Mouse (Mus musculus) CD4-positive, CD25-positive, alpha-beta regulatory T cell, adult 2 months (primary cell): ENCODE results near the gene Ecel1.

ENCODE experiments used
- DNase-seq: peaks from one replicate; pipeline ENCODE4 v3.0.0-alpha.2; 2012; ENCODE audit warnings: low read depth, low spot score

The Ecel1 gene

DNA sequence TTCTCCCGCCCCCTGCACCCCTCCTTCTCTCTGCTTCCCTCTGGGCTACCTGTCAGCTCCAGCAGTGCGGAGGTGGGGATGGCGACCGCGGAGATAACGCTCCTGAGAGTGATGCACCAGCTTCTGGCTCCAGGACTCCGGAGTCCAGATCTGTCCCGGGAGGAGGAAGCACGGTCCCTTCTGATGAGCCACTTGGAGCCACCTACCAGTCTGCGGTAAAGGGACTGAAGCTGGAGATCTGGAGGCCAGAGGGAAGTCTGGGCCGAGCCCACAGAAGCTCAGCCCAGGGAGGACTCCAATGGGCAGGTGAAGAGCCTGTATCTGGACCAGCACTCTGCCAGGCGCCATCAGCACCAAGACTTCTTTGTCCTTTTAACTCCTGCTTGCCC lies at the start of gene Ecel1:
TSS of gene Ecel1 (minus strand) at position 323 of the 389 bp plus-strand sequence.
- DNase-seq, result no peak

DNA sequence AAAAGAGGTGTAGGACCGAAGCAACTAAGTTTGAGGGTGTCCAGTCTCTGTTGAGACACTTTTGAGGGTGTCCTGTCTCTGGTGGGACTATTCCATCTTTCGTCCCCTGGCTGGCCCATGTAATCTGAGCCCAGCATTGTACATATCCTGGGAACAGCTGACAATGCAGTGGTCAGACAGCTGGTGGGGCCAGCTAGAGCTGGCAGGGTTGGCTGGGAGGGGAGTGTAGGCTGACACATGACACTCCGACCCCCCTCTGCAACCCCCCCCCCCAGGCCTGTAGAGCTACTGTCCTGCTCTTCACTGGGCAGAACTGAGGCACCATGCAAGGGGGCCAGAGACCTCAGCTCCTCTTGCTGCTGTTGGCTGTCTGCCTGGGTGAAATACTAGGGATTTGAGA lies 49.2 kb upstream of the Ecel1 start:
- DNase-seq, result no peak

DNA sequence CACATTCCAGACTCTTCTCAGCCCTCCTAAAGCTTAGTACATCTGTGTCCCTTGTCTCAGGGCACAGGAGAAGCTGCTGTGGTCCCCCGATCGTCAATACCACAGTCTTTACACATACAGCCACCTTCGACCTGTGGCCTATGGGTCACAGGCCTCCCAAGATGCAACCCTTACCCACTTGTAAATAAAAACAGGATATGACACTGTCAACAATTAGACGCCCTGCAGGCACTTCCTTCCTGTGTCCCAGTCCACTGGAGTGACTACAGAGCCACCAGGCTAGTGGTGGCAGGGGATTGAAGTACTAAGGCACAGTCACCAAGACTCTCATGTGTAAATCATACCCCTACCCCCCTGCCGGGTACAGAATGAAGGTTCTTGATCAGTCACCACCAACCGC lies 48.7 kb upstream of the Ecel1 start:
- no peak for DNase-seq

DNA sequence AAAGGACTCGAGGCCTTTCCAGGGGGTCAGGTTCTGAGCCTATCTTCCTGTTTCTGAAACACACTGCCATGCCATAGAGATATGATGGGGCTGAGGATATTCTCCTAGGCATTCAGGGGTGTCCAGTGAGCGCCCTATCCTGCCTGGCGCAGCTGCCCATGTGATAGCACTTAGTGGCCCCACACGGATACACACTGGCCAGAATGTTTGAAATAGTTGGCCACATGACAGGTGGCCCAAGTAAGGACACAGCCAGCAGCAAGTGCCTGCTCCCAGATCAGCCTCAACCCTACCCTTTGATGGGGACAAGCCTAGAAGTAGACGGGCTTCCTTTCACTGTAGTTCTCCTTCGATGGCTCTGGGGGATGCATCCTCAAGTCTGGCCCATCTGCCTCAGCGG lies 48.1 kb upstream of the Ecel1 start, which contains the start of gene Chrng:
TSS of gene Chrng (plus strand) at position 193 of the 400 bp plus-strand sequence.
- no peak for DNase-seq

DNA sequence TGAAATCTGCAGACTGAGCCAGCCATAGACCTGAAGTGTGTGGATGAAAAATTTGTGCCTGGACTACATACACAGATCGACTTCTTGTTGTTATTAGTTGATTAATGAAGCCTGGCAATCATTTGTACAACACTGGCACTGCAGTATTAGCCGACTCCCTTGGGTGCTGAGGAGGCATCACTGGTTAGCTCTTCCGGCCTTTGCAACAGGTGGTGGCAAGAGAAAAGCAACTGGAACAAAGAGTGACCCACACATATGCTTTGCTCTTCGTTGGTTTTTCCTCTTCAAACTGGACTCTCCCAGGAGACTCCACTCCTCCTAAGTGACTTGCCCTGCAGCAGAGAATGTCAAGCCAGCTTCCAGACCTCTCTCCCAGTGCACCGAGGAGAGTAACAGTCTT lies 47.5 kb upstream of the Ecel1 start:
- no peak for DNase-seq

DNA sequence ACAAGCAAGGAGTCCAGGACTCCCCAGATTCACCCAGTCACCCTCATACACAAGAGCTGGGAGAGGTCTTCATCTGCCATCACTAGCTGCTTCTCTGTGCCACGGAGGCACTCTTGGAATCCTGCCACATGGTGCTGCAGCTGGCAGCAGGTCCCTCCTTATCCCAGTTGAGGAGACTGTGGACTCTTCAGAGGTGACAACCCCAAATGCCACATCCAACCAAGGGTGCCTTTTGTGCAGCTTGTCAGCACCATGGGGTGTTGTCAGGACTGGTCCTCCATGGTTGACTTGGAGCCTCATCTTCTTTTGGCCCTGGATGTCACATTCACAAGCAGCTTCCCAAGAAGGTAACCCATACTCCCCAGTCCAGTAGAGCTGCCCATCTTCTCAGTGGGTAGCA lies 45.5 kb upstream of the Ecel1 start:
- no peak for DNase-seq

DNA sequence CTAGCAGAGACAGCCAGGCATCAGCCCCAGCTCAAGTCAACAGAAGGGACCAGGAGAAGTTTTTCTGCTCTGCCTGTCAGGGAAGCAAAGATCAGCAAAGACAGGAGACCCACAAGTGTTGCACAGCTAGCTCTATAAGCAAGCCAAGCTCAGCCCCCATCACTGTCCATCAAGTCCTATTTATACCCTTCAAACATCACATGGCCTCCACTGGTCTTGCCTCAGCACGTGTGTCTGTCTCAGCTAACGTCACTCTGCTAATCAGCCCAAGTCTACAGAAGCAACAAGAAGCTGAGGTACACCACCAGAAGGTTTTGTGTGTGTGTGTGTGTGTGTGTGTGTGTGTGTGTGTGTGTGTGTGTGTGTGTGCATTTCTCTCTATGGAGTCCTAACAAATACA lies 44.5 kb upstream of the Ecel1 start:
- no peak for DNase-seq

DNA sequence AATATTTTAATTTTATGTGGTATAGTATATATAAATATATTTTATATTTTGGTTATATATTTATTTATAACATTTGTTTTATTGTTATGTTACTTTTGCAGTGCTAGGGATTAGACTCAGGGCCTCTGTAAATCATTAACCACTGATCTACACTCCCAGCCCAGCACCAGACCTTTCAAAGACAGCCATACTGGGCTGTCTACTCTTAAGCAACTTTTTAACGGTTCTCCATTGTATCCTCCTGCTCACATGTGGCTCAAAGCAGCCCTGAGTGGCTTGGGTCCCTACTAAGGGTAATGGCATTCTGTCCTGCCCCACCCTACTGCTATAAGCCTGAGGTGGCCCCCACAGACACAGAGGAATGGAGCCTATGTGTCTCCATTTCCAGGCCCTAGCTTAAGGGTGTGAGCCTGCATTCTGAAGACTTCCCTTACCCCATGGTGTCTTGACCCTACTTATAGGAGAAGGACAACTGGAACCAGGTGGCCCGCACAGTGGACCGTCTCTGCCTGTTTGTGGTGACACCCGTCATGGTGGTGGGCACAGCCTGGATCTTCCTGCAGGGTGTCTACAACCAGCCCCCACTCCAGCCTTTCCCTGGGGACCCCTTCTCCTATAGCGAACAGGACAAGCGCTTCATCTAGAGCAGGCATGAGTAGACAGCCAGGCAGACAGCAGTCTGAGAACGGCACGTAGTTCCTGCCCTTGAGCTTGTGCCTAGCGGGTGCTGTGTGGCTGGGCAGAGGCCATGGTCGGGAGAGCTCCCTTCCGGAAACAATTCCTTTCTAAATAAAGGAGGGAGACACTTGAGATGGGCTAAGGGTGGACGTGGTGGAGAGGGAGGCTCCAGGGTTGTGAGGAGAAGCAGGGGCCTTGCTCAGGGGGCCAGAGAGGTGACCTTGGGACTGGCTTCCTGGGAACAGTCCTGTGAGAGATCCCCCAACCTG lies 42.1 kb upstream of the Ecel1 start:
- DNase-seq, result no peak

GRCm38 (mm10) chr1:87197296-87197695 lies 41.0 kb upstream of the Ecel1 start:
- no peak for DNase-seq

- DNase-seq, result no peak
Observed at GRCm38 (mm10) chr1:87190429-87190828, 34.1 kb upstream of the Ecel1 start, which contains the start of gene Chrnd. Chrnd (plus strand) TSS chr1:87190607.

DNA sequence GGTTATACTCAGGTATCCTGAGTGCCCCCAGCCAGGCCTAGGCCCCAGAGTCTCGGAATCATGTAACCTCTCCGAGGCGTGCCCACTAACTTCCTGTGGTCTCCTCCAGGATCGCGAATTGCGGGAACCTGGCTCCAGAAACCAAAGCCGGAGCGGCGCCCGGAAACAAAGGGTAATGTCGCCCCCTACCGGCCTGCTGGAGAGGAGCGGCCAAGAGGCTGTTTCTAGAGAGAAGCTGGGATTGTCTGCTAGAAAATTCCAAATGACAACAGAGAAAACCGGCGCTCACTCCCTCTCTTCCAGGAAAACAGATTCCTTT lies 30.7 kb upstream of the Ecel1 start:
- peak; percentile 82 for DNase-seq

GRCm38 (mm10) chr1:87186261-87187036 lies 30.1 kb upstream of the Ecel1 start:
- DNase-seq, result peak; percentile 25

- peak; percentile 36 for DNase-seq
Observed at GRCm38 (mm10) chr1:87185526-87185925, 29.2 kb upstream of the Ecel1 start.

- DNase-seq, result peak; percentile 89
Observed at GRCm38 (mm10) chr1:87184751-87185139, 28.4 kb upstream of the Ecel1 start.

DNA sequence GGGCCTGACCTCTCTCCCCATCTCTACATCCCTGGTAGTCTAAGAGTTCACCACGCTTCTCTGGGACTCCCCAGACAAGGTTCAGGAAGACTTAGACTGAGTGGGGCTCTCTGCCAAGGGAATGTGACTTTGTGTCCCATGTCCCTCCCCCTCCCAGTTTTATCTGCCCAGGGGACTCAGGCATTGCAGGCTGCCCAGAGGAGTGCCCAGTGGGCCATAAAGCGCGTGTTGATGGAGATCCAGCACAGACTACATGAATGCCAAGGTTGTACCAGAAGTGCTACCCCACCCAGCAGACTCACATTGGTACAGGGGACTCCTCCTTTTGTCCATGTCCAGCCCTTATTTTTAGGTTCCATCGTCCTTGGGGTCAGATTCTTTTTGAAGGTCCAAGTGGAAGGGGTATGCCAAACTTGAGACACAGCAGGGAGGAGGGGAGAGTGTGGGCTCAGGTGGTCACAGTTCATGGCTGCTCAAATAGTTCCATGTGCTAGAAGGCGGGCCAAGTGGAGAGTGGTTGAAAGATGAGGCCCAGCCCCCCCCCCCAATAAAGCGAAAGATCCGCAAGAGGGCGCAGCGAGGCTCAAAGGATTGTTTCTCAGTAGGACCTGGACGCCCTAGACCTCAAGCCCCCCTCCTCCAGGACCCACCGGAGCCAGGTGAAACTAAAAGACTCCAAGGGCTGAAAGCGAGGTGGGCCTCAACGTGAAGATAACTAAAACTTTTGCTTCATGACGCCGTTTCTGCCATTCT lies 27.9 kb upstream of the Ecel1 start:
- DNase-seq, result peak; percentile 45

DNA sequence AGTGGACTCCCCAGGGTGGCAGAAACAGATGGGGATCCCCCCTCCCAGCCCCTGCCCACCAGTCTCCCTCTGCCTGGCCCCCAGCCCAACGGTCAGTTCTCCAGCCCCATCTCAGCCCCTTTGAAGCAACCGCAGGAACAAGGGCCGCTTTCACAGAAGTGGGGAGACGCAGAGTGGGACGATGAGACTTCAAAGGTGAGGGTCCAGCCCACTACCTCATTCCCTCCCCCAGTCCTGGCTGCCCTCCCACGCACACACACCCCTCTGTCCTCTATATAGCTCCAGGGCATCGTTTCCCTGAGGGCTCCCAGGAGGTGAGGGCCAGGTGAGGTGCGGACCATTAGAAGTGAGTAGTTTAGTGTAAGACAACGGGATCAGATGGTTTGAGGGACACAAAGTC lies 26.7 kb upstream of the Ecel1 start, which contains the start of gene Prss56:
TSS of gene Prss56 (plus strand) at position 301 of the 400 bp plus-strand sequence.
- DNase-seq, result no peak

- peak; percentile 58 for DNase-seq
Observed at GRCm38 (mm10) chr1:87180896-87181295, 24.6 kb upstream of the Ecel1 start.

- no peak for DNase-seq
Observed at GRCm38 (mm10) chr1:87175852-87176292, 19.6 kb upstream of the Ecel1 start.

- DNase-seq, result peak; percentile 70
Observed at GRCm38 (mm10) chr1:87174006-87174955, 18.0 kb upstream of the Ecel1 start.

- no peak for DNase-seq
Observed at GRCm38 (mm10) chr1:87172316-87172715, 16.0 kb upstream of the Ecel1 start.

GRCm38 (mm10) chr1:87171312-87171711 lies 15.0 kb upstream of the Ecel1 start:
- no peak for DNase-seq
